Mouse (Mus musculus) erythroblast, embryonic 14.5 days (primary cell): ENCODE measurements at regions not wholly inside any gene's neighbourhood (a gene's known extent, or its start where the extent isn't known, plus 50 kb on each side); places are given as distances from the start of the nearest gene placed in this dataset.
"Not testable (repeated sequence)": the region's sequence is repeated elsewhere in the genome, so short reads cannot be mapped to it uniquely, and the experiment has no call there.

Experiments used
- H3K27me3 ChIP-seq: 2 replicates; pipeline ENCODE4 v1.6.1; 2012; ENCODE audit warnings: inconsistent platforms; ENCODE audit not compliant: control insufficient read depth
- H3K36me3 ChIP-seq: 2 replicates; pipeline ENCODE4 v1.6.1; 2012; ENCODE audit warnings: mild to moderate bottlenecking, inconsistent platforms; ENCODE audit not compliant: control insufficient read depth
- H3K4me1 ChIP-seq: 2 replicates; pipeline ENCODE4 v1.6.1; 2012; ENCODE audit warnings: inconsistent platforms; ENCODE audit not compliant: control insufficient read depth
- H3K4me3 ChIP-seq: replicated peaks from 2 replicates; pipeline ENCODE3; 2012; ENCODE audit warnings: moderate library complexity, mild to moderate bottlenecking, inconsistent platforms
- H3K9me3 ChIP-seq: 2 replicates; pipeline ENCODE4 v1.6.1; 2012; ENCODE audit warnings: low read length, inconsistent platforms, mixed read lengths; ENCODE audit not compliant: control insufficient read depth
- GATA1 ChIP-seq: IDR thresholded peaks from 2 replicates; pipeline ENCODE4 v1.6.1; 2012; ENCODE audit warnings: low read length, inconsistent platforms, mixed read lengths
- TAL1 ChIP-seq: IDR thresholded peaks from 3 replicates; pipeline ENCODE4 v1.6.1; 2012; ENCODE audit warnings: low read length, inconsistent platforms, mixed read lengths

DNA sequence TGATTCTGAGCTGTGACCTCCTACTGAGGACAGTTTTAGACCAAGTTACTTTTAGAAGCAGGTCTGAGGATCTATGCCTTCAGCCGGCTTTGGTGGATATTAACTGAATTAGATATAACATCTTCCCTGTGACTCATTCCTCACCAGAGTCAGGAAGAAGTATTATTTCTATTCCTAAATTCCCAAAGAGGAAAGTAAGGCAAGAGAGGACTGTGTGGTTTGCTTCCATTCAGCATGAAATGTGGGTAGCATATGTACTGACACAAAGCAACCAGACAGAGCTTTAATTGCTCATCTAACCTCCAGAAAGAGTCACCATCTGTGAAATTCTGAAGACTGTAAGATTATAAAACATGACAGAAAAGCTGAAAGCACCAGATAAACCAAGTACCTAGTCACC lies 1198.3 kb downstream of the 9330182O14Rik start:
- Histone ChIP-seq H3K27me3 (no peaks in the 10 kb centered on the region), H3K4me3 (peak overlapping the region; percentile 41)
- TF ChIP-seq GATA1 (no peak), TAL1 (no peak)

DNA sequence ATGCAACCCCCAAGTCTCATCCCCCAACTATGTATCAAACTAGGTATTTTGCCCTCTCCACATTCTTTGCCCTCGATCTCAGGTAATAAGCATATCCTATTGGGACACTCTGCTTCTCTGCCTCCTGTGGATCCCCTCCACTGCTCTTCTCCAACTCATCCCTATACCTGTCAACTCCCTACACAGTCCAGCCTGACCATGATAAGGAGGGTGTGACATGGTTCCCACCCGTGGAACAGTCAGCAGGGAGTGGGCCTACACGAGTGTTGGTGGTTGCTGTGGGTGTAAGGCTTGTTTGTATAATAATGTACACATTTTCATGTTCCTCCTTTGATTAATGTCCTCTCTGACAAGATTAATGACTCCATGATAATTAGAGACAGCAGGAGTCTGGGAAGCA lies 1199.0 kb downstream of the 9330182O14Rik start:
- peak overlapping the region; percentile 41 for H3K4me3 ChIP-seq
- H3K36me3 ChIP-seq = no peaks in the 10 kb centered on the region
- peaks cover 18% of the 10 kb centered on the region for H3K4me1 ChIP-seq
- TF ChIP-seq TAL1 (no peak), GATA1 (no peak)
- no peaks in the 10 kb centered on the region for H3K9me3 ChIP-seq
- no peaks in the 10 kb centered on the region for H3K27me3 ChIP-seq

More for the DNA sequence above, 1198.3 kb downstream of the 9330182O14Rik start:
- peaks cover 18% of the 10 kb centered on the region for H3K4me1 ChIP-seq
- no peaks in the 10 kb centered on the region for H3K36me3 ChIP-seq
- no peaks in the 10 kb centered on the region for H3K9me3 ChIP-seq

DNA sequence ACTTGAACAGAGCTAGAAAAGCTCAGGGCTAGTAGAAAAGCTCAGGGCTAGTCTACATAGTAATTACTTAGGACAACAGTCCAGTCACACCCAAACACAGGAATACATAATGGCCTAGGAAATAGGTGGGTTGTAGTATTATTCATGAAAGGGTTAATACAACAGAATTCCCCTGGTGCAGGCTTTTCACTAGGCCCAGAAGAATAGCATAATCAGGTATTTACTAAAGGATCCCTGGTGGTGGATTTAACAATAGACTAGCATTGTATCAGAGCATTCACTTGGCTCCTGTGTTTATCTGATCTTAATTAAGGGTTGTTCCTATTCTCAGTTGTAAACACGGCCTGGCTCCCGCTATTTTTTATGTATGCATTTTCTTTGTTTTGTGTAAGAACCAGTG lies 1206.5 kb downstream of the 9330182O14Rik start:
- H3K9me3 ChIP-seq, H3K36me3 ChIP-seq, H3K27me3 ChIP-seq, H3K4me3 ChIP-seq, H3K4me1 ChIP-seq: not testable (repeated sequence)

DNA sequence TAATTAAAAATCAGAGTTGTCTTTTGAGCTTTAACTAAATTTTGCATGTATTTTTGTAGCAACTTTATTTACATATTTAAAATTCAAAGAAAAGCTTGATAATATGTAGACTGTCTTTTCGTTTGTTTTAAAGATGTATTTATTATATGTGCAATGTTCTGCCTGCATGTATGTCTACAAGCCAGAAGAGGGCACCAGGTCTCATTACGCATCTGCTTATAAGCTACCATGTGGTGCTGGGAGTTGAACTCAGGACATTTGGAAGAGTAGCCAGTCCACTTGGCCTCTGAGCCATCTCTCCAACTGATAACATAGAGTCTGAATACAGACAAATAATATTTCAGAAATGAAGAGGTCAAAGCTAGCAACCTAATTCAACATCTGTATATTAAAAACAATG lies 1211.4 kb downstream of the 9330182O14Rik start:
- no peaks in the 10 kb centered on the region for H3K36me3 ChIP-seq
- TF ChIP-seq GATA1 (no peak), TAL1 (no peak)
- H3K9me3 ChIP-seq = peaks cover 3% of the 10 kb centered on the region
- H3K4me1 ChIP-seq = no peaks in the 10 kb centered on the region
- no peaks in the 10 kb centered on the region for H3K27me3 ChIP-seq
- no peak overlapping the region for H3K4me3 ChIP-seq

DNA sequence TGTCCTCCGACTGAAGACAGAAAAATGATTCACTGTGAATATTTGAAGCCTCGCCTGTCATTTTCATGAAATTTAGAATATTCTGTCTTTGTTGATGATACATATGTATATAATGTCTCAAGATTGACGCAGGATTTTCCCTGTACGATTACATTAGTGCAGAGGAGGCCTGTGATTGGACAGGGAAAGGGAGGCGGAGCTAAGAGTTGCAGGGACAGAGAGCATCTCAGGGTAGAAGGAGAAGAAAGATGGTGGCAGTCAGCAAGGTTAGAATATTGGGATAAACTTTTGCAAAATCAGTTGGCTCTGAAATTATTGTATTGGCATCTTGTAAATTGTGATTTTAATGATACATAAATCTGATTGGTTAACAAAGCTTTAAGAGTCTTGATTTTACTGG lies 1213.1 kb downstream of the 9330182O14Rik start:
- no peaks in the 10 kb centered on the region for H3K27me3 ChIP-seq
- no peaks in the 10 kb centered on the region for H3K4me1 ChIP-seq
- no peak for TF ChIP-seq GATA1
- no peak for TF ChIP-seq TAL1
- no peaks in the 10 kb centered on the region for H3K36me3 ChIP-seq
- no peaks in the 10 kb centered on the region for H3K9me3 ChIP-seq
- H3K4me3 ChIP-seq = no peak overlapping the region

DNA sequence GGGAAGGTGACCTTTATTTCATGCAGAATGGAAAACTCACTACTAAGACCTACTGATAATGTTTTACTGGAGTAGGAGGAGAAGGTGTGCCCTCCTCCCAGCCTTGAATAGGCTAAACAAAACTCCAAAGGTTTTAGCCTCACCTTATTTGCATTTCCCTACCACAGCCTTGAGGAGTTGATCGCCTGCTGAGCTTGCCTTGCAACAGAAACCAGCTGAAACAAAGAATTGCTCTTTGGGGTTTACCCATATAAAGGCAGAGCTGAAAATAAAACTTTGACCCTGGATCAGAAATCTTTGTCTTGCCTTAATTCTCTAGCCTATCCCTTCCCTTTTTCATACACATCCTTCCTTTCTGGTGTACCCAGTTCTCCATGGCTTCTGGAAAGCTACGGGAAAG lies 1218.0 kb downstream of the 9330182O14Rik start:
- TF ChIP-seq GATA1 = no peak
- TF ChIP-seq TAL1 = no peak
- H3K4me3 ChIP-seq = no peak overlapping the region

DNA sequence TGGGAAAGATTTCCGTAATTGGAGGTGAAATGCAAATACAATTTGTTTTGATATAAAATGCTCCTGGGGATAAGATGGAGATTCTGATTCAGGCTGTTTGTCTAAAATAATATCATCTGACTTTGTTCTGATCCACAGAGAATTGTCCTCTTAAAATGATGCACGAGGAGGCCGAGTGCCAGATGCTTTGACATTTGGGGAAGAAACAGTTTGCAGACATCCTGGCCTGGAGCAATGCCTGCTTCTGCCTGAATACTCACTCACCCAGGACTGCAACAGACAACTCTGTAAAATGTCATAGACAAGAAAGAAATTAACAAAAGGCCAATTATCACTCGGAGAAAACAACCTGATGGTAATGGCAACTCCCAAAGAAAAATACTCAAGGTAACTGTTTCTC lies 1225.1 kb downstream of the 9330182O14Rik start:
- H3K9me3 ChIP-seq = no peaks in the 10 kb centered on the region
- TF ChIP-seq TAL1 (no peak), GATA1 (no peak)
- no peak overlapping the region for H3K4me3 ChIP-seq
- no peaks in the 10 kb centered on the region for H3K4me1 ChIP-seq
- H3K27me3 ChIP-seq = no peaks in the 10 kb centered on the region
- H3K36me3 ChIP-seq = no peaks in the 10 kb centered on the region

More for the DNA sequence above, 1218.0 kb downstream of the 9330182O14Rik start:
- Histone ChIP-seq H3K9me3 (no peaks in the 10 kb centered on the region), H3K4me1 (no peaks in the 10 kb centered on the region), H3K27me3 (no peaks in the 10 kb centered on the region), H3K36me3 (no peaks in the 10 kb centered on the region)

DNA sequence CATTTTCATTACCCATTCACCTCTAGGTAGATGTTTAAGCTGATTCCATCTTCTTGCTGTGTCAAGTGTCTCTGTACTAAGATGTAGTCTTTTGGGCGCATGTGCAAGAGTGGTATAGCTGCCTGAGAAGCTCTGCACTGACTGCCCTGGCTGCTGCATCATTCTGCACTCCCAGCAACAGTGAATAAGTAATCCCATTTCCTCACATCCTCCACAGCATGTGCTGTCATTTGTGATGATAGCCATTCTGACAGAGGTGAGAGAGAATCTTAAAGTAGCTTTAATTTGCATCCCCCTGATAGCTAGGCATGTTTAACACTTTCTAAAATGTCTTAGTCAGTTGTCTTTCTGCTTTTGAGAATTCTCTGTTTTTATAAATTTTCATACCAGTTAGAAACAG lies 1240.5 kb downstream of the 9330182O14Rik start:
- Histone ChIP-seq H3K27me3 (no peaks in the 10 kb centered on the region), H3K4me3 (no peak overlapping the region), H3K36me3 (no peaks in the 10 kb centered on the region), H3K9me3 (no peaks in the 10 kb centered on the region), H3K4me1 (no peaks in the 10 kb centered on the region)
- TF ChIP-seq TAL1 = no peak
- no peak for TF ChIP-seq GATA1

DNA sequence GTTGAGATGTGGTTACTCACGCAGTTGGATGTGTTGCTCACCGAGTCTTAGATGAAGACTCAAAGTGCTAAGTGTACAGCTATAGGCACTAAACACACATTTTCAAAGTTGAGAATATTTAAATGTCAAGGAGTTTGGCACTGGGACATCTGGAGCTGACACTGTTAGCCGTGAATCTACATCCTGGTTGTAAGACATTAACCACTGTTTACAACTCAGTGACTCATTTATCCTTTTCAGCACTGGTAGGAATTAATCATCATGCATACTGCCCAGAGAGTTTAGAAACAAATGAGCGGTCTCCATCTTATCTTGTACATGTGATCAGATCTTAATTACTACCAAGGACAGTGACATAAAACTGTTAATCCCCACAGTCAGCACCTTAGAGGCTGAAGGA lies 1241.7 kb downstream of the 9330182O14Rik start:
- no peak for TF ChIP-seq GATA1
- TF ChIP-seq TAL1 = no peak
- H3K27me3 ChIP-seq = no peaks in the 10 kb centered on the region
- no peak overlapping the region for H3K4me3 ChIP-seq
- no peaks in the 10 kb centered on the region for H3K4me1 ChIP-seq
- no peaks in the 10 kb centered on the region for H3K9me3 ChIP-seq
- no peaks in the 10 kb centered on the region for H3K36me3 ChIP-seq

DNA sequence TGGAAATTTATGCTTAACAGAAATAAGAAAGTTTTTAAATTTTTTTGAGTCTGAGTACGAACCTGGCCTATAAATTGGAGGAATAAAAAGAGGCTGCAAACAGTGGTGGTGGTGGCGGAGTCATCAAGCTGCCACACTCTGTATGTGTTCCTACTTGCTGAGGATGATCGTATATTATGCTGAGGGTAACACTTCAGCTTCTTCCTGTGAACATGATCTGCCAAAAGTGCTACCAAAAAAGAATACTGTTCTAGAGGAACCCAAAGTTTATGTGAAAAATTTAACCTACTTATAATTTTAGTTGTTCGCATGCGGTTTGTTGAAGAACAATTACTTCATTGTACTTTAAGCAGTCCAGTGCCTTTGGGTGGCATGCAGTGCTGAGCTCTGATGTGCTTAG lies 1245.5 kb downstream of the 9330182O14Rik start:
- Histone ChIP-seq H3K36me3 (no peaks in the 10 kb centered on the region), H3K27me3 (no peaks in the 10 kb centered on the region), H3K4me3 (no peak overlapping the region), H3K4me1 (no peaks in the 10 kb centered on the region), H3K9me3 (no peaks in the 10 kb centered on the region)
- TF ChIP-seq TAL1 (no peak), GATA1 (no peak)
